Mouse (Mus musculus) embryonic facial prominence, embryonic 13.5 days (tissue): ENCODE measurements at regions not wholly inside any gene's neighbourhood (a gene's known extent, or its start where the extent isn't known, plus 50 kb on each side); places are given as distances from the start of the nearest gene placed in this dataset.
A peak's percentile ranks its signal among the peaks of the same experiment; 100 is the strongest.
"Not testable (repeated sequence)": the region's sequence is repeated elsewhere in the genome, so short reads cannot be mapped to it uniquely, and the experiment has no call there.

Experiments
- ATAC-seq: fragments of 200-750 bp; cut with Nextera tagmentation; 2 replicates; pipeline ENCODE4 v1.8.0; 2017; ENCODE audit warnings: low read depth; ENCODE audit not compliant: insufficient number of reproducible peaks, insufficient read depth, low FRiP score, low TSS enrichment
- H3K27ac ChIP-seq: fragments of 300-500 bp; sonication (generic); 2 replicates; pipeline ENCODE4 v1.5.1; 2015; ENCODE audit warnings: moderate library complexity, mild to moderate bottlenecking, inconsistent platforms
- H3K27me3 ChIP-seq: fragments of 300-500 bp; sonication (generic); 2 replicates; pipeline ENCODE4 v1.6.1; 2015; ENCODE audit warnings: mild to moderate bottlenecking, inconsistent platforms
- H3K36me3 ChIP-seq: fragments of 300-500 bp; sonication (generic); 2 replicates; pipeline ENCODE4 v1.6.1; 2015; ENCODE audit warnings: mild to moderate bottlenecking, inconsistent platforms
- H3K4me1 ChIP-seq: fragments of 300-500 bp; sonication (generic); 2 replicates; pipeline ENCODE4 v1.6.1; 2015; ENCODE audit warnings: inconsistent platforms
- H3K4me2 ChIP-seq: fragments of 300-500 bp; sonication (generic); 2 replicates; pipeline ENCODE4 v1.6.1; 2015; ENCODE audit warnings: moderate library complexity, mild to moderate bottlenecking, inconsistent platforms
- H3K4me3 ChIP-seq: fragments of 300-500 bp; sonication (generic); 2 replicates; pipeline ENCODE4 v1.5.1; 2015; ENCODE audit warnings: mild to moderate bottlenecking, inconsistent platforms
- H3K9ac ChIP-seq: fragments of 300-500 bp; sonication (generic); 2 replicates; pipeline ENCODE4 v1.6.1; 2015; ENCODE audit warnings: mild to moderate bottlenecking, inconsistent platforms
- H3K9me3 ChIP-seq: fragments of 300-500 bp; sonication (generic); 2 replicates; pipeline ENCODE4 v1.6.1; 2016; ENCODE audit warnings: inconsistent platforms
- WGBS: fragments of 180-500 bp; shearing (Covaris S2); methylation state at CpG from one replicate; pipeline ENCODE4 v1.1.7; 2015; ENCODE audit warnings: mixed read lengths; 5-methylcytosine and 5-hydroxymethylcytosine counted together

GRCm38 (mm10) chr4:22914886-22915285 lies 426.7 kb upstream of the Pou3f2 start:
- H3K4me2 ChIP-seq = no peak overlapping the region
- H3K27ac ChIP-seq = no peak overlapping the region
- WGBS = 64% methylated on average over 5 of the region's 5 CpGs
- H3K4me3 ChIP-seq = no peak overlapping the region
- H3K9me3 ChIP-seq = no peaks in the 10 kb centered on the region
- no peak overlapping the region for H3K9ac ChIP-seq
- H3K4me1 ChIP-seq = no peaks in the 10 kb centered on the region
- H3K27me3 ChIP-seq = no peaks in the 10 kb centered on the region
- no peaks in the 10 kb centered on the region for H3K36me3 ChIP-seq
- no peak for ATAC-seq

- Histone ChIP-seq H3K4me2 (no peak overlapping the region), H3K4me1 (no peaks in the 10 kb centered on the region), H3K27ac (no peak overlapping the region), H3K36me3 (no peaks in the 10 kb centered on the region), H3K4me3 (no peak overlapping the region), H3K9me3 (no peaks in the 10 kb centered on the region), H3K27me3 (no peaks in the 10 kb centered on the region), H3K9ac (no peak overlapping the region)
- 87% methylated on average over 4 of the region's 4 CpGs for WGBS
- ATAC-seq = no peak
Observed at GRCm38 (mm10) chr4:22892694-22893046, 404.5 kb upstream of the Pou3f2 start.

DNA sequence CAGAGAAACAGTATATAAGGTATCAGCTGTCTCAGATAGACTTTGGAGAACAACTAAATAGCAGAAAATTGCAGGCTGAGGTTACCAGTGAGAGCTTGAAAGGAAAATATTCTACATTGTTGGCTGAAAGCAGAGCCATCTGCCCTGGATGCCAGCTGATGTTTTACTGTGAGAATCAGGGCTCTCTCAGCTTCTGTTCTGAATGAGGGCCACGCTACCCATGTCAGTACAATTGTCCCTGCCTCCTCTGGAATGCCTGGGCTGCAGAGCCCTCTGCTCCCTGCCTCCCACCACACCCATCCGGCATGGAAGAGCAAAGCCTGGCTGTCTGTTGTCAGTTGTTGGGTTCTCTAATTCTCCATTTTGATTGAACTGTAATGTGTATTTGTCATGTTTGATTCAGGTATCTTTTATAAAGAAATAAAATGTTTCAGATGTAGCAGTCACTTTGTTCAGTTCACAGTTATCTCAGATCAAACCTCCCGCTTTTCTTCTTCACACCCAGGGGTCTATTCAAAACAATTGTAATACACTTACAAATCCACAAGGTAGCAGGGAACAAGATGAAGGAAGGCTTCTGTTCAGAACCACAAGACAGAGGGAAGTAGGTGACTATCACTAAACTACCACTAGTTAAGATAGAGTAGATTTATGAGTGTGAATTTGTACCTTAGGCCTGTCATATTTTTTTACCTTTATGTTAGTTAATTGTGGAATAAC lies 404.0 kb upstream of the Pou3f2 start:
- Histone ChIP-seq H3K4me1 (no peaks in the 10 kb centered on the region), H3K9ac (no peak overlapping the region), H3K27ac (no peak overlapping the region), H3K4me2 (no peak overlapping the region), H3K4me3 (no peak overlapping the region), H3K27me3 (no peaks in the 10 kb centered on the region), H3K9me3 (no peaks in the 10 kb centered on the region), H3K36me3 (no peaks in the 10 kb centered on the region)
- WGBS = 47% methylated on average over 3 of the region's 3 CpGs
- no peak for ATAC-seq

DNA sequence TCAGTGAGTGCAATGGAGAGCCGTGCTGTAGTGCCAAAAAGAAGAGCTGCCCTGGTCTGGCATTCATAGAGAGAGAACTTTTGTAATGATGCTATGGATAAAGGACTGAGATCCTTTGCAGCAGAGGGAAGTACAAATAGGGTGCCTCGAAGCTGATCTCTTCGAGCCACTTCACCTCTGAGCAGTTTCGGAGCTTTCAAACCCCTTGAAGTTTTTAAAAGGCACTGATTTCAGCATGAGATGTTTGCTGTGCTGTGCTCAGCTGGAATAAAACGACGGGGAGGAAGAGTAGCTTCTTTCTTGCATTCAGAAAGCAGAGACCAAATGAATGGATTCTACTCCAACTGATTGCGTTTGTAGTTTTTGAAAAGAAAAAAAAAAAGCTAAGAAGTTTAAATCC lies 392.5 kb upstream of the Pou3f2 start:
- 45% methylated on average over 7 of the region's 7 CpGs for WGBS
- ATAC-seq = no peak

DNA sequence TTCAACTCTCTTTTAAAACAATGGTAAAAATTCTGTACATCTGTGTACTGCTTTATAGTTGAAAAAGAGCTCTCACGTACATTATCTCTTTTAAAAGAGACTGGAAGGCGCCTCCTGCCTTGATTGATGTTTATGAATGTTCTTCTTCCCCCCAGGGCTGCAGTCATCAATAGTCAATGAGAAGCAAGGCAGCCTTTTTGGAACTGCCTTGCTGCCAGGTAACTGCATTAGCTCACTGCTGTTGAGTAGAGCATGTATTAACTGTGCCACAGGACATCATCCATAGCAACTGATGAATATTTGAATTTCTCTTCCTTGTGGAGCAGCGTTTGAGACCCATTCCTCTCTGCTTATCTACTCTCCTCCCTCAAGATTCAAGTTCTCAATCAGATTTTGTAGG lies 387.2 kb upstream of the Pou3f2 start:
- WGBS = 78% methylated on average over 3 of the region's 3 CpGs
- no peak for ATAC-seq

More for the DNA sequence above, 392.5 kb upstream of the Pou3f2 start:
- H3K4me2 ChIP-seq = no peak overlapping the region
- H3K36me3 ChIP-seq = no peaks in the 10 kb centered on the region
- H3K9ac ChIP-seq = no peak overlapping the region
- H3K9me3 ChIP-seq = no peaks in the 10 kb centered on the region
- H3K4me1 ChIP-seq = no peaks in the 10 kb centered on the region
- no peak overlapping the region for H3K4me3 ChIP-seq
- H3K27ac ChIP-seq = no peak overlapping the region
- no peaks in the 10 kb centered on the region for H3K27me3 ChIP-seq

DNA sequence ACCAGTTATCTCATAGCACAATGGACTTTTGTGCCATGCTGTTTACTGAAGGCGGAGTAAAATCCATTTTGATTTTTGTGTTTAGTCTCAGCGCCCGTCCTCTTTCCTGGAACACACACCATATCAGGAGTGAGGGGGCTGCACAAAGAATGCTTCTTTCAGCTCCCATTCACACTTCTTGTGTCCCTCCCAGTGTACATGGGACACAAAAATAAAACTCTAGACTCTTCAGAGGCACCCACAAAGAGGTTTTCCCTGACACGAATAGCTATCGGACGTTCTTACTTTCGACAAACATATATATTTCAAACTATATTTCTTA lies 347.9 kb upstream of the Pou3f2 start:
- H3K9ac ChIP-seq = no peak overlapping the region
- ATAC-seq = no peak
- H3K4me2 ChIP-seq = peak overlapping the region; percentile 40
- no peaks in the 10 kb centered on the region for H3K36me3 ChIP-seq
- H3K4me1 ChIP-seq = 0 out of 2 replicates have a peak, but pooled peaks cover 5% of the 10 kb centered on the region
- H3K4me3 ChIP-seq = 0 out of 2 replicates have a peak overlapping the region, but pooled peaks have one; percentile 5
- 57% methylated on average over 7 of the region's 7 CpGs for WGBS
- H3K27ac ChIP-seq = no peak overlapping the region
- H3K9me3 ChIP-seq = no peaks in the 10 kb centered on the region
- H3K27me3 ChIP-seq = no peaks in the 10 kb centered on the region

More for the DNA sequence above, 387.2 kb upstream of the Pou3f2 start:
- Histone ChIP-seq H3K9me3 (no peaks in the 10 kb centered on the region), H3K4me1 (no peaks in the 10 kb centered on the region), H3K27ac (no peak overlapping the region), H3K4me2 (no peak overlapping the region), H3K27me3 (no peaks in the 10 kb centered on the region), H3K4me3 (no peak overlapping the region), H3K36me3 (no peaks in the 10 kb centered on the region), H3K9ac (no peak overlapping the region)

GRCm38 (mm10) chr4:22835381-22836123 lies 347.4 kb upstream of the Pou3f2 start:
- 7% methylated on average over 9 of the region's 9 CpGs for WGBS
- no peak overlapping the region for H3K27ac ChIP-seq
- no peaks in the 10 kb centered on the region for H3K36me3 ChIP-seq
- H3K27me3 ChIP-seq = no peaks in the 10 kb centered on the region
- 0 out of 2 replicates have a peak overlapping the region, but pooled peaks have one; percentile 5 for H3K4me3 ChIP-seq
- H3K4me2 ChIP-seq = peak overlapping the region; percentile 40
- no peak overlapping the region for H3K9ac ChIP-seq
- H3K9me3 ChIP-seq = no peaks in the 10 kb centered on the region
- H3K4me1 ChIP-seq = 0 out of 2 replicates have a peak, but pooled peaks cover 5% of the 10 kb centered on the region
- ATAC-seq = no peak

DNA sequence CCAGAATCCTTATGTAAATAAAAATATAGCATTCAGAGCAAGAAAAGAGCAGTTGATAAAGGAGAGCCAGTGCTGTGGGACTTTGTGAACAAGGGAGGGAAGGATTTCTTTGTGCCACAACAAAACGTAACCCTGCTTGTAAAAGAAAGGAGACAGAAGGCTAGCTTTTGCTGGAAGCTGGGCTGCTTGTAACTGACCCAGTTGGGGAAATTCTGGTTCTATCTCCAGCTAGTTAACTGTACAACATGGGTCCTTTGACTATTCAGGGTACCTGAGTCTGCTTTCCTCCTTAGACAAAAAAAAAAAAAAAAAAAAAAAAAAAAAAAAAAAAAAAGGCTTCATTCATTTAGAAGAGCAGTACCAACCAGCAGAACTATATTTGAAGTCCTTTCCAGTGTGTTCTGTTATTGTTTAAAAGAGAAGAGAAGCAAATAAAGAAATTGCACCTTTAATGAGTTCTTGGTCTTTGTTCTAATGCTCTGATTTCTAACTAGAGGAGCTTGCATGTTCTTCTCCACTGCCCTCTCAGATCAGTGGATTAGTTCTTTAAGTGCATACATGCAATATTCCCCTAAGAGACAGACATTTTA lies 345.8 kb upstream of the Pou3f2 start:
- Histone ChIP-seq H3K9me3 (no peaks in the 10 kb centered on the region), H3K27ac (no peak overlapping the region), H3K27me3 (no peaks in the 10 kb centered on the region), H3K4me1 (0 out of 2 replicates have a peak, but pooled peaks cover 5% of the 10 kb centered on the region), H3K9ac (no peak overlapping the region), H3K4me3 (no peak overlapping the region), H3K36me3 (no peaks in the 10 kb centered on the region), H3K4me2 (no peak overlapping the region)
- 66% methylated on average over 1 of the region's 1 CpGs for WGBS
- ATAC-seq = no peak

DNA sequence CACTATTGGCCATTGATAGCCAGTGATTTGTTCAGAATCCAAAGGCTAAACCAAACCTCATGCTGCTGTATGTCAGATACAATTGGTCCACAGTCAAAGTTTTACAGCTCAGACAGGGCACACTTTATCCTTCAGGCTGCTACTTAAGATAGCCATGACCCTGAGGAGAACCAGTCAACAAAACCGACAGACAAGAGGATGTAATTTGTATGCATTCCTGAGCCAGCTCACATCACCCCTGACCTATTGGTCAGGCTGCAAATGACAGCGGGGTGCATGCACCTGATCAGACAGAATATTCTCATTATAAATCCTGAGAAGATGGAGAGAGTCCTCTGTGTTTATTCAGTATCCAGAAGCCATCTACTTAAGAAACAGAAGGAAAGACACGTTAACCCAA lies 315.5 kb upstream of the Pou3f2 start:
- 30% methylated on average over 3 of the region's 3 CpGs for WGBS
- no peak overlapping the region for H3K9ac ChIP-seq
- ATAC-seq = no peak
- H3K9me3 ChIP-seq = no peaks in the 10 kb centered on the region
- H3K4me2 ChIP-seq = no peak overlapping the region
- H3K27ac ChIP-seq = no peak overlapping the region
- H3K27me3 ChIP-seq = no peaks in the 10 kb centered on the region
- no peak overlapping the region for H3K4me3 ChIP-seq
- H3K36me3 ChIP-seq = no peaks in the 10 kb centered on the region
- no peaks in the 10 kb centered on the region for H3K4me1 ChIP-seq

- no peak for ATAC-seq
Observed at GRCm38 (mm10) chr4:22792826-22793225, 304.7 kb upstream of the Pou3f2 start.

GRCm38 (mm10) chr4:22787866-22788265 lies 299.7 kb upstream of the Pou3f2 start:
- no peaks in the 10 kb centered on the region for H3K27me3 ChIP-seq
- H3K4me2 ChIP-seq = no peak overlapping the region
- no peaks in the 10 kb centered on the region for H3K36me3 ChIP-seq
- H3K4me1 ChIP-seq = no peaks in the 10 kb centered on the region
- no peaks in the 10 kb centered on the region for H3K9me3 ChIP-seq
- no peak overlapping the region for H3K9ac ChIP-seq
- no peak overlapping the region for H3K27ac ChIP-seq
- no peak overlapping the region for H3K4me3 ChIP-seq
- 60% methylated on average over 3 of the region's 3 CpGs for WGBS
- no peak for ATAC-seq

More at GRCm38 (mm10) chr4:22792826-22793225, 304.7 kb upstream of the Pou3f2 start:
- WGBS = 67% methylated on average over 1 of the region's 1 CpGs
- Histone ChIP-seq H3K4me2 (no peak overlapping the region), H3K4me3 (no peak overlapping the region), H3K27me3 (no peaks in the 10 kb centered on the region), H3K27ac (no peak overlapping the region), H3K36me3 (no peaks in the 10 kb centered on the region), H3K9me3 (no peaks in the 10 kb centered on the region), H3K4me1 (no peaks in the 10 kb centered on the region), H3K9ac (no peak overlapping the region)

GRCm38 (mm10) chr4:22763026-22763425 lies 274.9 kb upstream of the Pou3f2 start:
- not testable (repeated sequence) for H3K4me1 ChIP-seq, H3K36me3 ChIP-seq, H3K4me3 ChIP-seq, H3K4me2 ChIP-seq, H3K27ac ChIP-seq, H3K9ac ChIP-seq, H3K27me3 ChIP-seq, H3K9me3 ChIP-seq, ATAC-seq
- 91% methylated on average over 4 of the region's 4 CpGs for WGBS
